Mouse (Mus musculus) kidney, adult 18-20 months (tissue): ENCODE data around the gene Rsph10b.

Source experiments
- DNase-seq: peaks from one replicate; pipeline ENCODE4 v3.0.0; 2021

Gene Rsph10b

DNA sequence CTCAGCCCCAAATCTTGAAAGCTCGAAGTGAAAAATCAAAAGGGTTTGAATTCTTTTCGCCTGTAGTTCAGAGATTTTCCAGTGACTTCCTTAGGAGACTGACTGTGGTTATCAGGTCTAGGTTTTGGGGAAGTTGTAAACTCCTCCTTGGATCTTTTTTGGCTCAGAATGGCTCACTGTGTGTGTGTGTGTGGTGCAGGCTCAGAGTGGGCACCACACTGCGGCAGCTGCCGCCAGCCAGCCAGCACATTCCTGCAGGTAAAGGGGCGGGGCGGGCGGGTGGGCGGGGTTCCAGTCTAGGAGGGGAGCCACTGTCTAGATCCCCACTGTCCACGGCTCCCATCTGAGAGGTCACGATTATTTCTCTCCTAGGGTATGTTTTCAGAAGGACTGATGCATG is 8.8 kb downstream of the Rsph10b start:
- no peak for DNase-seq

DNA sequence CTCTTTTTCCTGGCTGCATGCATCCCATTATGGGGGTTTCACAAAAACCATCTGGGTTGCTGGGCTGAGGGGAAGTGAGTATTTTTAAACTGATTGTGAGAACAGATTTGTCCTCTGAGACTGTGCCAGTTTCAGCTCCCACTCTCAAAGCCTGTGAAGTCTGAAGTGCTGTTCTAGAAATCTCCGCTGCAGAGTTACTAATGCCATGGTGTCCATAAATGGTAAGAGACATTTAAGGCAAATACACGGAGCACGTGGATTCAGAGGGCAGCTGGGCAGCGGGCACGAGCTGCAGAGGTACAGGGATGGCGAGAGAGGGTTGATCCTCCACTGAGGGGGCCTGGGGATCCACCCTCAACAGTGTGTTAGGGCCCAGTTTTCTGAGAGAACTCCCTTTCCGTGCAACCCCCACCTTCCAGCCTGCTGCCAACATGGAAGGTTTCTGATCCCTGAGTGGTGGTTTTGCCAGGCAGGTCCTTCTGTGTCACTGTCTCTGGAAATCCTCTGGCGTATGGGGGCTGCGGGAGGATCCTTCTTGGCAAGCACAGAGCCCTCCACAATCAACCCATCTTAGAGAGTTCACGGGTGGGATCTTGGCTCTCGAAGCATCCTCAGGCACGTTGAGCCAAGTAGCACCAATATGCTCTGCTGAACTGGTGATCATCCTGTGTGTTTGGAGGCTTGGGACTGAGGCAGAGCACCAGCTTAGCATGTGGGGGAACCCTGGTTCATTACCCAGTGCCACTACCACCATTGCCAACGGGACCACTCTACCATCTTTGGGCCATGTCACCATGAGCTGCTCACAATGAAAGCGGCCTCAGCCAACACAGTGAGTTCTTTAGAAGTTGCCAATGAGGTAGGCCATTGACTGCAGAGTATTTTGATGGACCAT is 10.6 kb downstream of the Rsph10b start:
- DNase-seq = no peak

DNA sequence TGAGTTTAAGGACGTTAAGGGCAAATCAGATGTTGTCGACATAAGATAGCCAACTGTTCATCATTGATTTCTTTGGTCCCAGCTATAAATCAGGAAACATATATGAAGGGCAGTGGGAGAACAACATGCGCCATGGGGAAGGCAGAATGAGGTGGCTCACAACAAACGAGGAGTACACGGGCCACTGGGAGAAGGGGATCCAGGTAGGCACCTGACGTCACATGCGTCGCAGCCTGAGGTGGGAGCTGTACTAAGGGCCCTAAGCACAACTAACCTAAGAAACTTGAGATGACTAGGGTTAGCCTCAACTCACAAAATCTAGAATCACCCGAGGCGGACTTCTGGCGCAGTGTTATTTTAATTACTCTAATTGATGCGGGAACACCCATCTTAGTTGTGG is 15.5 kb downstream of the Rsph10b start:
- DNase-seq = no peak

DNA sequence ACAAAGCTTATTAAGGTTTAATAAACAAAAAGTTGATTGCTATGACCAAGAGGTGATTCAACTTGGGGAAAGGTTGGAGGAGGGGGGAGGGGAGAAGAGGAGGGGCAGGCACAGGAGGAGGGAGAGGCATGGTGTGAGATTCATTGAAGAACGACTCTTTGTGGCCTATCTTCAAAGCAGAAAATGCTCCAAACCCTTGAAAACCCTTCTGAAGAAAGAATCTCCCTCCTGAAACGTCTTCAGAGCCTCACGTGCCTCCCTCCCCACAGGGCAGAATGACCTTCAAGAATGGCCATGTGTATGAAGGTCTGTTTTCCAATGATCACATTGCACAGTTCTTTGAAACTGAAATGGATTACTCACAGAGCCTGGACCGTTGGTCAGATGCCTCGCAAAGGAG is 17.2 kb downstream of the Rsph10b start:
- no peak for DNase-seq

DNA sequence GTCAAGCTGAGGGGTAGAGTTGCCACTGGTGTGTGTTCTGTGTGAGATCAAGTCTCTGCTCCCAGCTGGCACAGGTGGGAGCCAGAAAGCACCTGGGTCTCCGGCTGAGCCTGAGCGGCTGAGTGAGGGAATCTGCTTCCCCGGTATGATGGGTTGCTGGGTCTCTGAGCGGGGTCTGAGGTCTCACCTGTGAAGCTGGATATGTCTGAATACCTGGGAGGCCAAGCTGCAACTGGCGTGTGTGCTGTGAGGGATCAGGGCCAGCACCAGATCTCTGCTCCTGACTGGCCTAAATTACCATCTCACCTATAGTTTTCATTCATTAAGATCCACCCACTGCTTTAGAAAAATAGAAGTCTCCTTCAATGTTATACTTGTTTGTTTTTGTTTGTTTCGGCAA is 24.3 kb downstream of the Rsph10b start:
- DNase-seq = no peak

GRCm38 (mm10) chr5:143959551-143959950 is 26.7 kb downstream of the Rsph10b start:
- no peak for DNase-seq

GRCm38 (mm10) chr5:143961176-143961575 is 28.3 kb downstream of the Rsph10b start:
- no peak for DNase-seq

DNA sequence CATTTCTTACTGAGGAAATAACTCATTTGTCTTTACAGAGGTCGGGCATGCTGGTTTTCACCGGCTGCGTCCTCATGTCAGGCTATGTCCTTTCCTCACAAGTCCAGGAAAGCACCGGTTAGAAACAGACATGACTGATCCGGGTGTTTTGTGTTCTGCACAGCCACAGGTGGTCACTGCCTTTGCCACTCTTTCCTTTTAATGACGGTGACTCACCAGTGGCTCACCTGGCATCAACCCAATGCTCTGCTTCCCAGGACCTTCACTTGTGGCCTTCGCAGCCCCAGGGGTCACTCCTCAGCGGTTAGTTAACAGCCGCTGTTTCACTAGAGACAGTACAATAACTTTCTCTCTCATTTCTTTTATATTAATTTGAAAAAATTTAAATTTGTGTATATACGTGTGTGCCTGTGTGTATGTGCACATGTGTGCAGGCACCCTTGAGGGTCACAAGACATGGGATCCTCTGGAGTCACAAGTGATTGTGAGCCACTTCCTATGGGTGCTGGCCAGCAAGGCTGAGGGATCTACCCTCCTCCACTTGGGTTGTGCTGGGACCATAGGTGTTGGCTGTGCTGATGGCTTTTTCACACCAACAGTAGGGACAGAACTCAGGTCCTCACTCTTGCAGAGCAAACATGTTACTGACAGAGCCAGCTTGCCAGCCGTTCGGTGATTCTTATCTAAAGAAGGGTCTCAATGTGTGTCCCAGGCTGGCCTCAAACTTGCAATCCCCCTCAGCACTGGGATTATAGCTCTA is 32.9 kb downstream of the Rsph10b start:
- no peak for DNase-seq

DNA sequence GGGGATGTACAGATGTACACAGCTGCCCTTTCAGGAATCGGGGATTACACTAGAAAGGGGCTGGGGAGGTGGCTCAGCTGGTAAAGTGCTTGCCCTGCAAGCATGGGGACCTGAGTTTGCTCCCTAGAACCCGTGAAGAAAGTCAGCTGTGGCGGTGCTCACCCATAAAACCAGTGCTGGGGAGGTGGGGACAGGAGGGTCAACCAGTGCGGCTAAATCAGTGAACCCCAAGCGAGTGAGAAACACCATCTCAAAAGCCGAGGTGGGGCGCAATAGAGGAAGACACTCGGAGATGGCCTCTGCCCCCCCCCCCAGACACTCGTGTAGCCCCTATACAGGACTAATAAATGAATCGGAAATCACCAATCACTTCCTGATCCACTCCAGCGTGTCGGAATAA is 33.8 kb downstream of the Rsph10b start:
- no peak for DNase-seq

DNA sequence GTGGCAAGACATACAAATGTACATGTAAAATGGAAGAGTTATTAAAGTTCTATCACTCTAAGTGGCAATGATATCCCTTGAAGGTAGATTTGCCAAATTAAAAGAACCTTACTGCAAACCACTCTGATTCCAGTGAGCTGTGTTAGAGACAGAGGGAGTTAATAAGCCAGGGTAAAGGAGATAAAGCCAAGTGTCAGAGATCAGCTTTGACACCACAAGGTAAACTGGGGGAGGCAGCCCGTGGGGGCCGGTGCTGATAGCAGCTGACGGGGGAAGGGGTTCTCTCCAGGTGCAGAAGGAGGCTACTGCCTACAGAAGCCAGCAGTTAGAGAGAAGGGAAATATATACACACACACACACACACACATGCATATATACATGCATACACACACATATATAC is 39.8 kb downstream of the Rsph10b start:
- no peak for DNase-seq

DNA sequence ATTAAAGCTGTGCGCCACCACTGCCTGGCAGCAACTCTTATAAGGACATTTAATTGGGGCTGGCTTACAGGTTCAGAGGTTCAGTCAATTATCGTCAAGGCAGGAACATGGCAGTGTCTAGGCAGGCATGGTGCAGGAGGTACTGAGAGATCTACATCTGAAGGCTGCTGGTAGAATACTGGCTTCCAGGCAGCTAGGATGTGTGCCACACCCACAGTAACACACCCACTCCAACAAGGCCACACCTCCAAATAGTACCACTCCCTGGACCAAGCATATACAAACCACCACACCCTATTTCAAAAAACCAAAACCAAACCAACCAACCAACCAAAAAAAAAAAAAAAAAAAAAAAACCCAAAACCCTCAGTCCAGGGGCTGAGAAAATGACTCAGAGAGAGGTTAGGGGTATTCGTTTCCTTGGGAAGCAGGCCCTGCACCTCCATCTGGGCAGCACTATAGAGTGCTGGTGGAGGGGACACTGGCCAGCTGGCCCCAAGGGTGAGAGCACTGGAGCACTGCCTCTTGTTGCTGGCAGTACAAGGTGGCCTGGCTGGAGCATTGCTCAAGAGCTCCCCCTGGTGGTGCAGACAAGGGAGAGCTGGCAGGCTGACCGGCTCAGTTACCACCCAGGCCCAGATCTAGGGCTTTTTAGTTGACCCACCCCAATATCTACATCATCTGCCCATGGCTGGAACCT is 42.2 kb downstream of the Rsph10b start:
- DNase-seq = peak; percentile 58

DNA sequence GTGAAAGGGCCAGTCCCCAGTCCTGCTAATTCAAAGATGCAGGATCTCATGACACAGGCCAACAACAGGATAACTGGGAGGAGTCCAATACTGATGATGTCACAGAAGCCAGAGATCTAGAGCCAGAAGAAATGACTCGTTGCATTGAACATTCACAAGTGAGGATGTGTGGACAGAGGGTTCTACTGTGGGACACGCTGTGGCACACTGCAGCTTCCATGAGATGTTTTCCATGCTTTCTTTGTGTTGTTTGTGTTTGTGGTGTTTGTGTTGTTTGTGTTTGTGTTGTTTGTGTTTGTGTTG is 42.7 kb downstream of the Rsph10b start:
- DNase-seq = no peak

GRCm38 (mm10) chr5:143976232-143976631 is 43.4 kb downstream of the Rsph10b start:
- no peak for DNase-seq

DNA sequence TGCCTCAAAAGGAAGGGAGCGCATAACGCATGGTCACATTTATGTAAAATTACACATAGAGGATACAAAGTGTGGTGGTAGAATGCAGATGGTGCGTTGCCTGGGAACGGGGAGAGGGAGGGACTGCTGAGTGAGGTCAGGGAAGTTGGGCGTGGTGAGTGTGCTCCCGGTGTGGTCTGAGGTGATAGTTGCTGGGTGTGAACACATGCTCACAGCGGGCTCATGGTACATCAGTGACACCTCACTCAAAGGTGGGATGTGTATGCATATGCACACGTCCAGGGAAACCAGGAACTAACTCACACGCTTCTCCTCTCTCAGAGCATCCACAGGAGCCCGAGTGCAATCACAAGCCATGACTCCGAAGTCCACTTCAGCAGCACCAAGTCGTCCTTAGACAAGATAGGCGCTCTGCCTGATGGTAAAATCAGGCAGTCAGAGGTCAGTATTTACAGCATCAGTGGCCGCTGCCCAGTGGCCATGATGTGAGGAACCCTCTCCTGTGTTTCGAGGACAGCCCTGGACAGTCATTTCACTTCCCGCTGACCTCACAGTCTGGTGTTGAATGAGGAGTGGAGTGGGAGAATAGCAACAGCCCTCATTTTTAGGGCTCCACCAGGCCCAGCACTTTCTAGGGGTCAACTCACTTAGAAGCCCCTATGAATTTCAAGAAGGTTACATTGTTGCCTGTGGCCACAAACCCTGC is 44.0 kb downstream of the Rsph10b start:
- DNase-seq = no peak

GRCm38 (mm10) chr5:143980858-143981257 is 48.0 kb downstream of the Rsph10b start:
- DNase-seq = peak; percentile 31

DNA sequence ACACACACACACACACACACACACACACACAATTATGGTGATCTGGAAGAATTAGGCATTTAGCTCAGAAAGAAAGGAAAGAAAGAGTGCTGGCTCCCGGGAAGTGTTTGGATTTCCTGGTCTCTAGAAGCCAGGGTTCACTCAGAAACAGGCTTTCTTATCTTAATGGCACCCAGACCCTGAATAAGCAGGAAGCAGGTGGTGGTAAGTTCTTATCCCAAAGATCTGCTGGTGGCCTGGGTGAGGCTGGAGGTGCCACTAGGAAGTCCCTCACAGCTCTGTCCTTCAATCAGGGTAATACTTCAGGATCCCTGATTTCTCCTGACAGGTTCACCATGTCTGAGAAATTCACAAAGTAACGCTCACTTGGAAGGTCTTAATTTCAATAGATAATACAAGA is 49.5 kb downstream of the Rsph10b start:
- DNase-seq = no peak

DNA sequence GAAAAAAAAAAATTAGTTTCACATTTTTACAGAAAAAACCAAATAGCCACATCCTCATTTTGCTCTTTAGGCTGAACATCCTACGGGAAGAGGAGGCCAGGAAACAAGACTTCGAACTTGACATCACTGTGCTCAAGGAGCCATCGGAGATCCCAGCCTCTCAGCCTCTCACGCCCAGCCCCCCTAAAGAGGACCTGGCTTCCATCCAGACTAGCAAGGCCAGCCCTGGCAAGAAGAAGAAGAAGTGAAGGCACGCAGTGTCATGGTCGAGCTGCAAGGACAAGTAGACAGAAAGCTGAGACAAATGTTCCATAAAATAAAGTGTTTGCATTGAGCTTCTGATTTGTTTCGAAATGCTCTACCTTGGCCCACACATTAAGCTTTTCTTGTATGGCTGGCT is 52.5 kb downstream of the Rsph10b start:
- no peak for DNase-seq

GRCm38 (mm10) chr5:143987596-143987995 is 54.8 kb downstream of the Rsph10b start:
- DNase-seq = peak; percentile 25

GRCm38 (mm10) chr5:143989046-143989445 is 56.2 kb downstream of the Rsph10b start:
- no peak for DNase-seq

DNA sequence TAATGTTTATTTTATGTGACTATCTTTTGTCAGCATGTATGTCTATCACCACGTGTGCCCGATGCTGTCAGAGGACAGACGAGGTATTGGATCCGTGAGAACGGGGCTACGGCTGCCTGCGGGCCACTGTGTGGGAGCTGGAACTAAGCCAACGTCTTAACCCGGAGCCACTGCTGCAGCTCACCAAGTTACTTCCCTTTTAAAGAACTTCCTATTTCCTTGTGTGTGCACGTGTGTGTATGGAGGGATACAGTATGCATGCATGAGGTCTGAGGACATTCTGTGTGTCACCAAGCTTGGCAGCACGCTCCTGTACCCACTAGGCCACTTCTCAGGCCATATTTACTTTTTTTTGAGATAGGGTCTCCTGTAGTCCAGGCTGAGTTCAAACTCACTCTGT is 57.3 kb downstream of the Rsph10b start:
- no peak for DNase-seq

GRCm38 (mm10) chr5:143992661-143993060 is 59.8 kb downstream of the Rsph10b start:
- no peak for DNase-seq

- no peak for DNase-seq
These were observed 60.4 kb downstream of the Rsph10b start for GRCm38 (mm10) chr5:143993260-143993659.

DNA sequence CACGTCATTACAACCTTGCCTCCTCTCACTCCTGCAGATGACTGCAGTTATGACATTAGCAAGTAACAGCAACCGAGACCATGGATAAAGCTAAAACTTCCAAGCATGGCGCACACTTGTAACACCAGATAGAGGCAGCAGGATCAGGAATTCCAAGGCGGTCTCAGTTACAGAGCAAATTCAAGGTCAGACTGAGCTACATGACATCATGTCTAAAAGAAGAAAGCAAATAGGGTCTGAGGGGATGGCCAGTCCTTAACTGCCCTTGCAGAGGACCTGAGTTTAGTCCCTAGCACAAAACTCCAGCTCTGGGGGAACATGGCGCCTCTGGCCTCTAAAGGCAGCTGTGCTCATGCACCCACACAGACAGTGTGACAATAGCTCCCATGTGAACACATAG is 61.0 kb downstream of the Rsph10b start:
- no peak for DNase-seq
